Mouse (Mus musculus) thymus, adult 2 months (tissue): ENCODE data around the gene Naa80. TPM values are rescaled to one million over a fixed set of nuclear protein-coding genes. Genes with fewer than 3 reads are reported as not detected.
"Not testable (repeated sequence)": the region's sequence is repeated elsewhere in the genome, so short reads cannot be mapped to it uniquely, and the experiment has no call there.

Experiments used
- DNase-seq: peaks from one replicate; pipeline ENCODE4 v3.0.0; 2021
- H3K27ac ChIP-seq: fragments of 200-500 bp; 2 replicates; pipeline ENCODE4 v1.5.1; 2012; ENCODE audit warnings: low read length, control low read depth; ENCODE audit not compliant: control insufficient read depth, insufficient read depth
- H3K27me3 ChIP-seq: fragments of 200-500 bp; 2 replicates; pipeline ENCODE4 v1.6.1; 2012; ENCODE audit warnings: mild to moderate bottlenecking, low read length, moderate library complexity, mixed read lengths; ENCODE audit not compliant: control insufficient read depth, insufficient read depth
- H3K36me3 ChIP-seq: fragments of 200-500 bp; 2 replicates; pipeline ENCODE4 v1.6.1; 2012; ENCODE audit warnings: mild to moderate bottlenecking, low read length, moderate library complexity; ENCODE audit not compliant: control insufficient read depth, insufficient read depth
- H3K4me1 ChIP-seq: fragments of 200-500 bp; replicated peaks from 2 replicates; pipeline ENCODE4 v1.6.1; 2012; ENCODE audit warnings: low read length; ENCODE audit not compliant: control insufficient read depth, insufficient read depth
- H3K4me3 ChIP-seq: fragments of 200-500 bp; 2 replicates; pipeline ENCODE4 v1.5.1; 2012; ENCODE audit warnings: mild to moderate bottlenecking, low read length, control low read depth, moderate library complexity; ENCODE audit not compliant: control insufficient read depth, insufficient read depth
- CTCF ChIP-seq: fragments of 200-500 bp; IDR thresholded peaks from 2 replicates; pipeline ENCODE4 v1.5.1; 2012; ENCODE audit warnings: mild to moderate bottlenecking, control low read depth, low read length, moderate library complexity, borderline replicate concordance; ENCODE audit not compliant: control insufficient read depth, poor library complexity, insufficient read depth; ENCODE audit errors: extremely low read depth
- POLR2A ChIP-seq: fragments of 200-500 bp; IDR thresholded peaks from 2 replicates; pipeline ENCODE4 v1.6.1; 2012; ENCODE audit warnings: mild to moderate bottlenecking, low read length, control low read depth, moderate library complexity; ENCODE audit not compliant: control insufficient read depth, poor library complexity, insufficient read depth; ENCODE audit errors: extremely low read depth
- WGBS: fragments of 180-500 bp; shearing (Covaris S2); methylation state at CpG from one replicate; pipeline ENCODE4 v1.1.7; 2018; 5-methylcytosine and 5-hydroxymethylcytosine counted together
- polyA plus RNA-seq: library from polyadenylated mRNA; depleted of rRNA; stranded (reverse); fragments of >200 nt; gene quantifications from 2 replicates; pipeline ENCODE4 v1.2.3, GENCODE M21; 2012

Gene Naa80
- polyA plus RNA-seq, 1 experiment: 103 TPM

DNA sequence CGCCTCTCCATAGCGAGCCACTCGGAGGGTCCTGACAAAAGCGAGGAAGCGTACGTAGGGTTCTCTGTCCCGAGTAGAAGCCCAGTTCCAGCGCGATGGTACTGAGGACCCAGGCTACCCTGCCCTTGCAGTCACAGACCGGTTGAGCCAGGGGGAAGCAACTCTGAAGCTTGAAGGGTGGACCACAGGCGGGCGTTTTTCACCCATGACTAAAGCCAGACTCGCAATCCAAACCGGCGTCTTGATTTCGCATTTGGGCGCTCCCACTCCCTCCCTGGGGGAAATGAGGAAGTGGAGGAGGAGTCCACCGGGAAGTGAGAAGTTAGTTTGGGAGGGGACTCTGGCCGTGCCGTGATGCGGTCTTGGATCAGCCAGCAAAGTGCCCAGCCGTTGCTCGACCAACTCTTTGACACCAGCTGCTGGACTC lies 23.6 kb upstream of the Naa80 start:
- H3K36me3 ChIP-seq: peaks cover 28% of the 10 kb centered on the region
- no peak for DNase-seq
- WGBS: under 1% methylated on average over 23 of the region's 23 CpGs
- H3K27ac ChIP-seq: peak overlapping the region; percentile 66
- H3K4me1 ChIP-seq: peaks cover 49% of the 10 kb centered on the region
- H3K27me3 ChIP-seq: no peaks in the 10 kb centered on the region
- H3K4me3 ChIP-seq: peak overlapping the region; percentile 73
- no peak for TF ChIP-seq CTCF
- TF ChIP-seq POLR2A: no peak

GRCm38 (mm10) chr9:107555701-107556100 lies 23.0 kb upstream of the Naa80 start:
- no peak overlapping the region; the same call in 1 of the 2 replicates for H3K27ac ChIP-seq
- H3K36me3 ChIP-seq: peaks cover 31% of the 10 kb centered on the region
- WGBS: 49% methylated on average over 2 of the region's 2 CpGs
- TF ChIP-seq CTCF (no peak), POLR2A (no peak)
- no peak for DNase-seq
- no peaks in the 10 kb centered on the region for H3K27me3 ChIP-seq
- peaks cover 42% of the 10 kb centered on the region for H3K4me1 ChIP-seq
- peak overlapping the region; percentile 73 for H3K4me3 ChIP-seq

DNA sequence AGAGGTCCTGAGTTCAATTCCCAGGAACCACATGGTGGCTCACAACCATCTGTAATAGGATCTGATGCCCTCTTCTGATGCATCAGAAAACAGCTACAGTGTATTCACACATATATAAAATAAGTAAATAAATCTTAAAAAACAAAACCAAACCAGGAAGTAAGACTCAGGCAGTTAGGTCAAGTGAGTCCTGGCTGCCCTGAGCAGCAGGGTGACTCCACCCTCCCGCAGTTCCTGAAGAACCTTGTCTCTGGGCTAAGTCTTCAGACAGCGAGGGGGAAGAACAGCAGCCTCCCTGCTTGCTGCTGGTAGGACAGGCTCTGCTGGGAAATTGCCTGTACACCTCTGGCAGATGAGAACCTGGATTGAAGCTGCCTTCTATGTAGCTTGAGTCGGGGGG lies 22.3 kb upstream of the Naa80 start:
- H3K4me1 ChIP-seq: peaks cover 36% of the 10 kb centered on the region
- peaks cover 37% of the 10 kb centered on the region for H3K36me3 ChIP-seq
- H3K27ac ChIP-seq: no peak overlapping the region
- no peak for DNase-seq
- no peaks in the 10 kb centered on the region for H3K27me3 ChIP-seq
- no peak for TF ChIP-seq CTCF
- 43% methylated on average over 3 of the region's 3 CpGs for WGBS
- H3K4me3 ChIP-seq: no peak overlapping the region

DNA sequence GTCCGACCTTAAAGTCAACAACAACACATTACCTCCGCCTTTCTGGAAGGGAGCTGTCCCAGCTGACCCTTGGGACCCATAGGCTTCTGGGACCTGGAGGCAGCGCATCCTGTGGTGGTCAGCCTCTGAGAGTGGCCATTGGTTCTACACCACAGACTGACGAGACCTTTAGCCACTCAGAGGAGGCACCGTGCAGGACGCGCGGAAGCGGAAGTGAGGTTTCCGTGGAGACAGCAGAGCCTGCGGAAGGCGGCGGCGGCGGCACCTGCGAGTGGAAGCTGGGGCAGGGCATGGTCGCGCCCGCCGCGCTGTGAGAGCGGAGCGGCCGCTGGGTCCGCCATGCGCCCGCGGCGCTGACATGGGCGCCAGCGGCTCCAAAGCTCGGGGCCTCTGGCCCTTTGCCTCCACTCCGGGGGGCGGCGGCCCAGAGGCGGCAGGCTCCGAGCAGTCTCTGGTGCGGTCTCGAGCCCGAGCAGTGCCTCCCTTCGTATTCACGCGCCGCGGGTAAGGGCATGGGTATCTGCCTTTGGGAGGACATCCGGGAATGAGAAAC lies 15.6 kb upstream of the Naa80 start, which contains the start of gene Tusc2:
TSS of gene Tusc2 (plus strand) at position 227 of the 553 bp plus-strand sequence.
- peak within 1 kb of the TSS; percentile 35; the same call in 1 of the 2 replicates for H3K27ac ChIP-seq
- WGBS: under 1% methylated on average over 46 of the region's 46 CpGs
- no peaks in the 10 kb centered on the region for H3K27me3 ChIP-seq
- peak; percentile 92 for DNase-seq
- H3K4me3 ChIP-seq: peak within 1 kb of the TSS; percentile 57
- peak; percentile 57; the same call in 1 of the 2 replicates for TF ChIP-seq CTCF
- TF ChIP-seq POLR2A: peak; percentile 73
- H3K36me3 ChIP-seq: peaks cover 33% of the 10 kb centered on the region
- H3K4me1 ChIP-seq: peaks cover 18% of the 10 kb centered on the region

DNA sequence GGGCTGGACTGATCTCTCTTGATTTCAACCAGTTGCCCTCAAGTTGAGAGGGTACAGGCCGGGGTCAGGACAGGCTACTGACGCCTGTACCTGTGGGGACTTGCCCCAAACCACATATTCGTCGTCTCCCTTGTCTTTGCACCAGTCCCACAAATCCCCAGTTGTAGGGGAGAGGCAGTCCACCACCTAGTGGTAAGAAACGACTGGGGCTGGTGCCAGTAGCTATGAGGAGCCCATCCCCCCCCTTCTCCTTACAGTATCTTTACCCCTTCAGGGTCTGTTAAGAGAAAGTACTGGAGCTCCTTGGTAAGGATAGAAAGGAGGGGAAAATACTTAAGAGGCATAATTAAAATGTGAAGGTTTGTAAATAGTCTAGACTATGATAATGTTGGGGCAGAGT lies 13.1 kb upstream of the Naa80 start:
- H3K27ac ChIP-seq, H3K27me3 ChIP-seq, DNase-seq, H3K4me3 ChIP-seq: not testable (repeated sequence)
- peaks cover 34% of the 10 kb centered on the region for H3K4me1 ChIP-seq
- H3K36me3 ChIP-seq: peaks cover 14% of the 10 kb centered on the region
- WGBS: 55% methylated on average over 5 of the region's 5 CpGs

- Histone ChIP-seq H3K4me3 (no peak overlapping the region), H3K27ac (no peak overlapping the region), H3K4me1 (peaks cover 34% of the 10 kb centered on the region), H3K27me3 (no peaks in the 10 kb centered on the region), H3K36me3 (peaks cover 8% of the 10 kb centered on the region)
- DNase-seq: peak; percentile 80
- WGBS: 71% methylated on average over 15 of the region's 15 CpGs
- TF ChIP-seq CTCF (peak; percentile 75; the same call in 1 of the 2 replicates), POLR2A (no peak)
These were observed 12.5 kb upstream of the Naa80 start for GRCm38 (mm10) chr9:107566041-107566709.

DNA sequence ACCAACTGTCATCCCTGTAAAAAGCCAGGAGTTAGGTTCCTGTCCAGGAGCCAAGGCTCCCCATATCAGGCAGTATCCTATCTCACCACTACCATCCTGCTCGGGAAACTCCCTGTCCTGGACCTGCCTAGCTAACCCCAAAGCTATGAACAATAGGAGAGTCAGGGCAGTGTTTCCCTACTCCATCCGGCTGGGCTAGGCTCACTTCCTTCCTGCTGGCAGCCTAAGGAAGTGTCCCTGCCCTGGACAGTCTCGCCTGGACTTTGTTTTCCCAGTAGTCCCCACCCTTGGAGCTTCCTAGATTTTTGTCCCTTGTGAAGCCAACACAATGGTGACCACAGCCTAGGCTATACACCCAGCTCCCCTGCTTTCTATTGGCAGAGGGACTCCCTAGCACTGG lies 11.8 kb upstream of the Naa80 start:
- DNase-seq: no peak

More for the DNA sequence above, 11.8 kb upstream of the Naa80 start:
- H3K36me3 ChIP-seq: peaks cover 1% of the 10 kb centered on the region
- H3K4me1 ChIP-seq: peaks cover 34% of the 10 kb centered on the region
- no peak overlapping the region for H3K4me3 ChIP-seq
- no peaks in the 10 kb centered on the region for H3K27me3 ChIP-seq
- WGBS: 94% methylated on average over 3 of the region's 3 CpGs
- H3K27ac ChIP-seq: no peak overlapping the region
- TF ChIP-seq POLR2A: no peak
- TF ChIP-seq CTCF: no peak
